Mouse (Mus musculus): Measurements from ENCODE around the gene Omt2a.
"Not testable (repeated sequence)": the region's sequence is repeated elsewhere in the genome, so short reads cannot be mapped to it uniquely, and the experiment has no call there.

Omt2a gene

GRCm38 (mm10) chr9:78298232-78298631 lies 16.4 kb downstream of the Omt2a start:
- DNase-seq (ENCODE audit: low read depth, low spot score): peak; percentile 55

GRCm38 (mm10) chr9:78296089-78296488 lies 18.5 kb downstream of the Omt2a start:
- peak; percentile 78 for DNase-seq (ENCODE audit: low read depth, low spot score)

GRCm38 (mm10) chr9:78294781-78295180 lies 19.8 kb downstream of the Omt2a start:
- DNase-seq (ENCODE audit: low read depth, low spot score): not testable (repeated sequence)

GRCm38 (mm10) chr9:78293683-78294082 lies 20.9 kb downstream of the Omt2a start:
- DNase-seq (ENCODE audit: low read depth, low spot score): not testable (repeated sequence)

- not testable (repeated sequence) for DNase-seq (ENCODE audit: low read depth, low spot score)
These were observed 22.1 kb downstream of the Omt2a start for GRCm38 (mm10) chr9:78292462-78292861.

GRCm38 (mm10) chr9:78289723-78290122 lies 24.9 kb downstream of the Omt2a start, which contains the start of gene Gm10639:
Gm10639 (plus strand) TSS chr9:78289923.
- DNase-seq (ENCODE audit: low read depth, low spot score): not testable (repeated sequence)

- not testable (repeated sequence) for DNase-seq (ENCODE audit: low read depth, low spot score)
These were observed 25.5 kb downstream of the Omt2a start for GRCm38 (mm10) chr9:78289063-78289462.

GRCm38 (mm10) chr9:78282002-78282711 lies 32.4 kb downstream of the Omt2a start:
- peak; percentile 93 for DNase-seq (ENCODE audit: low read depth, low spot score)

GRCm38 (mm10) chr9:78270945-78271344 lies 43.7 kb downstream of the Omt2a start:
- DNase-seq (ENCODE audit: low read depth, low spot score): peak; percentile 38
